Mouse (Mus musculus): ENCODE measurements around the gene Pgs1. TPM values are rescaled to one million over a fixed set of nuclear protein-coding genes. Genes with fewer than 3 reads are reported as not detected.

Pgs1 gene
- polyA plus RNA-seq, 1 experiment from 2014 or later, result 40.8 TPM

DNA sequence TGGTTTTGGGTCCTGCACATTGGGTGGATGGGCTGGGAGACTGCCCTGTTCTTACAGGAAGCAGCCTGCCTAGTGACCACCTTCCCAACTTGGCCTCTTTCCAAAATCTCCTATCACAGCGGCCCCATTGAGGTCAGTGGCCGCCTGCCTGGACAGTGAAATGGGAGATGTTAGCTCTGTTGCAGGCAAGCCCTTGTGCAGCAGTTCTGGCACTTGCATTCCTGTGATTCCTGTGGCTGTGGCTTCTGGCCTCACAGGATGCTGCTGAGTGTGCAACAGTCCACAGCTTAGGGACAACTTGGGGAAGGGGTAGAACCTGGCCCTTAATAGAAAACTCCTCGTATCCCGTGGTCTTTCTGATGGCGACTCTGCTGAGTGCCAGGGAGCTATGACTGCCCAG lies 17.6 kb downstream of the Pgs1 start:
- Histone ChIP-seq H3K36me3 (ENCODE audit: insufficient read depth) (peaks cover 78% of the 10 kb centered on the region), H3K4me3 (ENCODE audit: low read depth, low read length) (no peak overlapping the region), H3K27me3 (ENCODE audit: insufficient read depth, low read length) (no peaks in the 10 kb centered on the region), H3K4me1 (ENCODE audit: insufficient read depth) (no peaks in the 10 kb centered on the region), H3K27ac (ENCODE audit: low read depth) (no peak overlapping the region), H3K9ac (no peak overlapping the region), H3K4me2 (no peak overlapping the region), H3K9me3 (ENCODE audit: low read depth, low read length) (no peaks in the 10 kb centered on the region)
- DNase-seq (peak; percentile 37), ATAC-seq (ENCODE audit: insufficient read depth) (no peak)
- no peak for TF ChIP-seq CTCF (IDR thresholded peaks at IDR 0.05; ENCODE audit: low read depth)
- 60% methylated on average over 5 of the region's 5 CpGs for WGBS

DNA sequence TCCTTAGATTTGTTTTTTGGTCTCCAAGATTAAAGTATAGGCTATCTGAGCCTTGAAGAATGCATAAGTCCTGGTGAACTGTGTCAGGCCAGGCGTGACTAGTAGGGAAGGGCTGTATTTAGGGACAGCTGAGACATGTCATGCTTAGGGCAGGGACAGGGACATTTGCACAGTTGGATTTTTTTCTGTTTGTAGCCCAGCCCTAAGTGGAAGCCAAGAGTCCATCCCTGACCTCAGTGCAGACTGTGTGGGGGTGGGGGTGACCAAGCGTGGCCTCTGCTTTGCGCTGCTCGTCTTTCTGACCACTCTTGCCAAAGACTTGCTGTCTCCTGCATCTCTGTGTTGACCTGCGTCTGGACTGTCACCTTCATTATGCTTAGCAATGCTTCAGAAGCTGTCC lies 18.1 kb downstream of the Pgs1 start:
- no peak overlapping the region; the same call in 1 of the 2 replicates for H3K27ac ChIP-seq (ENCODE audit: low read depth)
- no peak overlapping the region for H3K9ac ChIP-seq
- ATAC-seq (ENCODE audit: insufficient read depth) (no peak), DNase-seq (peak; percentile 19)
- H3K4me1 ChIP-seq (ENCODE audit: insufficient read depth), result no peaks in the 10 kb centered on the region
- peaks cover 78% of the 10 kb centered on the region for H3K36me3 ChIP-seq (ENCODE audit: insufficient read depth)
- no peak for TF ChIP-seq CTCF (IDR thresholded peaks at IDR 0.05; ENCODE audit: low read depth)
- H3K9me3 ChIP-seq (ENCODE audit: low read depth, low read length), result no peaks in the 10 kb centered on the region
- WGBS, result 71% methylated on average over 5 of the region's 5 CpGs
- no peaks in the 10 kb centered on the region for H3K27me3 ChIP-seq (ENCODE audit: insufficient read depth, low read length)
- H3K4me3 ChIP-seq (ENCODE audit: low read depth, low read length), result no peak overlapping the region
- no peak overlapping the region for H3K4me2 ChIP-seq

DNA sequence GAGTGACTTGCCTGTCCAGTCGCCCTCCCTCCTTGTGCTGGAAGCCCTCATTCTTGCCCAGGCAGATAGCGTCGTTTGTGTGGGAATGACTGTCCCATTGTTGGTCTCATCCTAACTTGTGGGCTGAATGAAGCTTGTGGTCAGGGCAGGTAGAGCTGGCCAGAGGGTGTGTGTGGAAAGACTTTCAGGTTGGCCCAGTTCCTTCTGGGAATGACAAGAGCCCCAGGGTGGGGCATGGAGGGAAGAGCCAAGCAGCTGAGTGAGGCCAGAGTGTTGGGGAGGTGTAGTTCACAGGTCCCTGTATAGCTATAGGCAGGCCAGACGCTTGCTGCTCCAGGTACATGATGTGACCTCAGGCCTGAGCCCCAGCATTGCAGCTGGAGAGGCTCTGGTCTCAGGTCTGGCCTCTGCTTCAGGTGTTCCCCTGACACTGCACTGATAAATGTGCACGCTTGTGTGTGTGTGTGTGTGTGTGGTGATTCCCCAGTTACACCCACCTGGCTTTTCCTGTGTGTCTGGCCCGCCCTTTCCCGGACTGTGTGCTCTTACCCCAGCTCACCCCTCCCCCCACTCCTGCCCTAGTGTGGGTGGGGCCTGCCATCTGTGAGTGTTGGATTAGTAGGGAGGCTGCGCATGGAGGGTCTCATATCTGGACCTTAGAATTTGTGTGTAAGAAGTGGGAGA lies 21.5 kb downstream of the Pgs1 start:
- Histone ChIP-seq H3K9ac (no peak overlapping the region), H3K9me3 (ENCODE audit: low read depth, low read length) (no peaks in the 10 kb centered on the region), H3K36me3 (ENCODE audit: insufficient read depth) (peaks cover 59% of the 10 kb centered on the region), H3K4me1 (ENCODE audit: insufficient read depth) (no peaks in the 10 kb centered on the region), H3K27me3 (ENCODE audit: insufficient read depth, low read length) (no peaks in the 10 kb centered on the region), H3K27ac (ENCODE audit: low read depth) (no peak overlapping the region), H3K4me3 (ENCODE audit: low read depth, low read length) (no peak overlapping the region), H3K4me2 (no peak overlapping the region)
- DNase-seq (peak; percentile 16), ATAC-seq (ENCODE audit: insufficient read depth) (peak; percentile 61; the same call in 1 of the 2 replicates)
- WGBS, result 59% methylated on average over 8 of the region's 8 CpGs
- TF ChIP-seq CTCF (IDR thresholded peaks at IDR 0.05; ENCODE audit: low read depth), result no peak

DNA sequence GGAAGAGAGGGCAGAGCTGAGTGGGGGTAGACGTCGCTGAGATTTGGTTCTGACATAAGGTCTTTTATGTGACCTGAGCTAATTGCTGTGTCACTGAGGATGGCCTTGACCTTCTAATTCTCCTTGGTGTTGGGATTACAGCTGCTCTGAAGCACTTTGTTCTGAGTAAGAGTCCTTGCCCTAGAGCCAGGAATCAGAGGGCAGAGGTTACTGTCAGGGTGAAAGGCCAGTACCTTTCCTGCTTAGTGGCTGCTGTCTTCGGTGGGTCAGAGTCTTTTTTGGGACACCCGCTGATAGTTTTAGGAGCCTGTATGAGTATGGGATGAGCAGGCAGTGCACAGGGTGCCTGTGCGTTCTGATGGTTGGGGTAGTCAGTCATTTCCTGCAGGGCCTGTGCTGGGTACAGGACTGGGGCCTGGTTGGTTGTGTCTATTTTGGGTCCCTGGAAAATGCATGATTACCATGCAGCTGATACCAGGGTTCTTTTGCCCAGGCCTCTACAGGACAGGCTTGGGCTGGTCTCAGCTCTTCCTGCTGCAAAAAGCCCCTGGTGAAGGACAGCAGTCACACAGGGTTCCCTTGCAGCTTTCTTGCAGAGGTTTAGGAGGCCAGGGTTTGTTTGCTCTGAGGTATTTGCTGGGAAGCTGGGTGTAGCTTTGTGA lies 22.2 kb downstream of the Pgs1 start:
- Histone ChIP-seq H3K4me2 (no peak overlapping the region), H3K27me3 (ENCODE audit: insufficient read depth, low read length) (no peaks in the 10 kb centered on the region), H3K4me1 (ENCODE audit: insufficient read depth) (no peaks in the 10 kb centered on the region), H3K9me3 (ENCODE audit: low read depth, low read length) (no peaks in the 10 kb centered on the region), H3K27ac (ENCODE audit: low read depth) (no peak overlapping the region), H3K9ac (no peak overlapping the region), H3K4me3 (ENCODE audit: low read depth, low read length) (no peak overlapping the region), H3K36me3 (ENCODE audit: insufficient read depth) (peaks cover 54% of the 10 kb centered on the region)
- ATAC-seq (ENCODE audit: insufficient read depth) (no peak), DNase-seq (no peak)
- WGBS, result 64% methylated on average over 5 of the region's 5 CpGs
- TF ChIP-seq CTCF (IDR thresholded peaks at IDR 0.05; ENCODE audit: low read depth), result no peak

DNA sequence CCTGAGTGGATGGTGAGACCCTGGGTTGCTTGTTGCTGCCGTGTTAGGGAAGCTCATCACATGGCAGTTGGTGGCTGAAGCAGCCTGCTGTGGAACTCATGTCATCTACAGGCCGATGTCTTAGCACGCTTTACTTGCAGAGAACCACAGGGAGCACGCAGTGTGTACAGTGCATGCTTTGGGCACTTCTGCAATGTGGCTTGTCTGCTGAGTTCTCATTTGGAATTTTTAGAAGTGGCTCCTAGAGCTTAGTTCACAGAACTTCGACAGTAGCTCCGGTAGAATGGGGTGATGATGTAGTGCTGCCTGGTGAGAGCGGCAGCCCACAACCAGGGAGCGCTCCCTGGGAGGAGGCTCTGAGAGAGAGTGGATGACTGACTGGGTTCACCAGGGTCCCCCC lies 22.8 kb downstream of the Pgs1 start:
- H3K27me3 ChIP-seq (ENCODE audit: insufficient read depth, low read length), result no peaks in the 10 kb centered on the region
- H3K4me1 ChIP-seq (ENCODE audit: insufficient read depth), result no peaks in the 10 kb centered on the region
- DNase-seq (no peak), ATAC-seq (ENCODE audit: insufficient read depth) (no peak)
- no peaks in the 10 kb centered on the region for H3K9me3 ChIP-seq (ENCODE audit: low read depth, low read length)
- no peak overlapping the region for H3K9ac ChIP-seq
- no peak overlapping the region for H3K4me3 ChIP-seq (ENCODE audit: low read depth, low read length)
- H3K36me3 ChIP-seq (ENCODE audit: insufficient read depth), result peaks cover 48% of the 10 kb centered on the region
- no peak overlapping the region for H3K27ac ChIP-seq (ENCODE audit: low read depth)
- 62% methylated on average over 8 of the region's 8 CpGs for WGBS
- no peak overlapping the region for H3K4me2 ChIP-seq
- no peak for TF ChIP-seq CTCF (IDR thresholded peaks at IDR 0.05; ENCODE audit: low read depth)

DNA sequence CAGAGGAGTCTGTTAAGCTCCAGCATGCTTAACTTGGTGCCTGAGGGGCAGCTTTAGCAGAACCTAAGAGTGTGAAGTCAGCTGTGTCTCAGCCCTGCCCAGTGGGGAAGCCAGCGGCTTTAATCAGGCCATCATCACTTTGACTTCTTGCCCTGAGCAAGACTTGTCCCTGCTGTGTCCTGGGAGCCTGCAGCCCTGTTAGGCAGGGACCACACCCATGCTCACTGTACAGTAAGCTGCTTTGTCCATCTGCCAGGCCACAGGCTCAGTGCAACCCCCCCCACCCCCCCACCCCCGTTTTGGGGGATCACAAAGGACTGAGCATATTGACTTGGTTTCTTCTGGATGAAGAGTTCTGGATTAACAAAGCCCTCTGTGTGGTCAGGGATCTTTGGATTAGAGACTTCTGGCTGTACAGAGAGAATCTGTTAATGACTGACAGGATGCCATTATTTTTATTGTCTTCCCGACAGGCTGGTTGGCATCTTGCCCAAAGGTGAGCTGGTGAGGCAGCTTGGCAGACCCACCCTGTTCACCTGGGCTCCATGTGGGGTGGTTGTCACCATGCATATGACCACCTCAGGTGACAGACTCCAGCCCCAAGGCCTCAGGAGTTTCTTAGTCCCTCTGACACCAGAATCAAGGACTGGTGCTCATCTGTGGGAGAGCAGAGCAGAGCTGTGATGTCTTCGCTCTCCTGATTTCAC lies 23.9 kb downstream of the Pgs1 start:
- H3K36me3 ChIP-seq (ENCODE audit: insufficient read depth), result peaks cover 44% of the 10 kb centered on the region
- ATAC-seq (ENCODE audit: insufficient read depth), result no peak
- H3K9ac ChIP-seq, result no peak overlapping the region
- TF ChIP-seq CTCF (IDR thresholded peaks at IDR 0.05; ENCODE audit: low read depth), result no peak
- no peak for DNase-seq
- H3K4me2 ChIP-seq, result no peak overlapping the region
- H3K9me3 ChIP-seq (ENCODE audit: low read depth, low read length), result no peaks in the 10 kb centered on the region
- 53% methylated on average over 4 of the region's 4 CpGs for WGBS
- H3K4me3 ChIP-seq (ENCODE audit: low read depth, low read length), result no peak overlapping the region
- H3K27ac ChIP-seq (ENCODE audit: low read depth), result peak overlapping the region; percentile 24; the same call in 1 of the 2 replicates
- no peaks in the 10 kb centered on the region for H3K27me3 ChIP-seq (ENCODE audit: insufficient read depth, low read length)
- H3K4me1 ChIP-seq (ENCODE audit: insufficient read depth), result no peaks in the 10 kb centered on the region

DNA sequence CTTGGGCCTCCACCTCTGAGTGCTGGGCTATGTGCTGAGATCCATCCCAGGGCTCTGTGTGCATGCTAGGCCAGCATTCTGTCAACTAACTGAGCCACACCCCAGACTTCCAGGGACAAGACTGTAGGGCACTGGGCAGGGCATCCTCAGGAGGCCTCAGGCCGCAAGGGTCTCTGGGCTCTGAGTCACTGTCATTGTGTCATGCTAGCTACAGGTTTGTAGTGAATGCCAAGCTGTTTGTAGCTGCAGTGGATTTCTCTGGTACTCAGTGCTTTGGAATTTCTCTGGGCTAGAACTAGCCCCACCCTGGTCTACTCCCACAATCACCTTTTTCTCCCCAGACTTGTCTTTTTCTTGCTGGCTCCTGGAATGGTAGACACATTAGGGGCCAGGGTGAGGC lies 26.5 kb downstream of the Pgs1 start:
- 86% methylated on average over 1 of the region's 1 CpGs for WGBS
- H3K4me3 ChIP-seq (ENCODE audit: low read depth, low read length), result no peak overlapping the region
- H3K36me3 ChIP-seq (ENCODE audit: insufficient read depth), result peaks cover 39% of the 10 kb centered on the region
- no peak for DNase-seq
- no peaks in the 10 kb centered on the region for H3K27me3 ChIP-seq (ENCODE audit: insufficient read depth, low read length)
- no peak overlapping the region for H3K9ac ChIP-seq
- no peaks in the 10 kb centered on the region for H3K4me1 ChIP-seq (ENCODE audit: insufficient read depth)
- H3K4me2 ChIP-seq, result no peak overlapping the region
- H3K9me3 ChIP-seq (ENCODE audit: low read depth, low read length), result no peaks in the 10 kb centered on the region
- no peak for ATAC-seq (ENCODE audit: insufficient read depth)
- TF ChIP-seq CTCF (IDR thresholded peaks at IDR 0.05; ENCODE audit: low read depth), result no peak
- no peak overlapping the region for H3K27ac ChIP-seq (ENCODE audit: low read depth)
